Mouse (Mus musculus): Measurements from ENCODE around the gene Ric1.

DNA sequence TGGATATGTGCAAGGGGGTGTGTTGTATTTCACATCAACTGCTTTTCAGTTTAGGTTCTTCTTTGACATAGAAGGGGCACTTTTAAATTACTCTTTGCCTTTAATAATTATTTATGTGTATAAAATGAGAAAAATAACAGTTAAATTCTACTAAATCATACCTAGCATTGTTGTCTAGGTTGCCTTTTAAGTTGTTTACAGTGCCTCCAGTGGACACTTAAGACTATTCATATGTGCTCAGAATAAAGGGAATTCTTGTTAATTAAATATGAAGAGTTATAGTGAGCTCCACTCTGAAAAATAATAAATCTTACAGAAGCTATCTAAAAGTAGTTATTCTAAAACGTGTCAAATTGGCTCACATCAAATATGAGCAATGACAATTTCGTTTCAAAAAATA, 28.5 kb downstream of the Ric1 start:
- TF ChIP-seq HCFC1 (IDR thresholded peaks at IDR 0.05; ENCODE audit: borderline replicate concordance, insufficient read depth, low read length) (no peak), MAFK (IDR thresholded peaks at IDR 0.05; ENCODE audit: insufficient read depth, low read depth, low read length) (no peak), ZC3H11A (IDR thresholded peaks at IDR 0.05; ENCODE audit: borderline replicate concordance, low read depth, low read length) (no peak)

All from ES-E14 (cell line).